Mouse (Mus musculus) MN1 (cell line): ENCODE results near the gene Dlgap5.

Source experiments
- DNase-seq: peaks from one replicate; pipeline ENCODE4 v3.0.0-alpha.2; 2016; ENCODE audit warnings: low spot score

Dlgap5 gene

GRCm38 (mm10) chr14:47352272-47352671 is 65.9 kb downstream of the Dlgap5 start:
- no peak for DNase-seq

DNA sequence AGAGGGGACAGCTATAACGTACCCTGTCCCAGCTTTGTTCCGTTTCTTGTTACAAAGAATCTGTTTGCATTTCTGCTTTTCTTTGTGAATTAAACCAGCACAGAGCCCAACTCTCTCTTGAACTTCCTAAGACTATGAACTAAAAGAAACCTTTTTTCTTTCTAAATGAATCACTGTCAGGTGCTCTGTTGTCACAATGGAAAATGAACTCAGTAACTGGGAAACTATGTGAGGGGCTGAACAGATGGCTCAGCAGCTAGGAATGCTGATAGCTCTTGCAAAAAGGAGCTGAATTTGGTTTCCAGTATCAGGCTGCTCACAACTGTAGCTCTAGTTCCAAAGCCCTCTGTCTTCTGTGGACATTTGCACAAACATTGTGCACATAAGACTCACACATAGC is 67.2 kb downstream of the Dlgap5 start:
- DNase-seq, result no peak

GRCm38 (mm10) chr14:47346715-47347114 is 71.5 kb downstream of the Dlgap5 start:
- no peak for DNase-seq

GRCm38 (mm10) chr14:47341811-47342291 is 76.4 kb downstream of the Dlgap5 start:
- no peak for DNase-seq

DNA sequence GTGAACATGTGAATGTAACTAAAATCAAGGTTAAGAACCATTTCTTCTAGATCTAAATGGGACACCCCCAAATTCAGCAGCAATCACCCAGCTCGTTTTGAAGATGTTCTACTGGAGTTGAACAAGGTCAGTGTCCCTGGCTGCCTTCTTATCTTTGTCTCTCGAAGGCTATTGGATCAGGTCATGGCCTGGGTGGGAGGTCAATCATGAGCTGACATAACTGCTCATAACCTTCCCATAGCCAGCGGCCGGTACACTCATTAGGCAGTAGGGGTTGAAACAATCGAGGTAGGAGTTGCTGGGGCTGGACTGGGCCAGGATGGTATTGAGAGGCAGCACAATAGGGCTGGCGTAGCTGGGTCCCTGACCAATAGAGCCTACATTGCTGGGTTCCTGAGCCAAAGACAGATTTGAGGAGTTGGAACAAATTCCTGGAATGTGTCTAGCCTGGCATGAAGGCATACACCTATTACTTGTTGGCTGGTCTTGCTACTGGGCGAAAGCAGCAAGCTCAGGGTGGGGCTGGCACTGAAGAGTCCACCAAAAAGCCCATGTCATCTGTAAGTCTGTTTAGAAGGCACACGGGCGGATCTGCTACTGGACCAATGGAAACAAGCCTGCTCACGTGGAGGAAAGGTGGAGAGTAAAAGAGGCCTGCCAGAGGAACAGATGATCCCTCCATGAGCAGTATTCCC is 77.8 kb downstream of the Dlgap5 start:
- no peak for DNase-seq
